Mouse (Mus musculus) heart, embryonic 15.5 days (tissue): ENCODE measurements around the gene Tsen2. TPM values are rescaled to one million over a fixed set of nuclear protein-coding genes. Genes with fewer than 3 reads are reported as not detected.

ENCODE experiments used
- ATAC-seq: fragments of 200-750 bp; cut with Nextera tagmentation; replicated peaks from 2 replicates; pipeline ENCODE4 v1.8.0; 2017; ENCODE audit warnings: low read depth, moderate TSS enrichment; ENCODE audit not compliant: insufficient number of reproducible peaks, insufficient read depth, low FRiP score
- H3K27ac ChIP-seq: fragments of 300-500 bp; sonication (generic); 2 replicates; pipeline ENCODE4 v1.5.1; 2015; ENCODE audit warnings: mild to moderate bottlenecking, inconsistent platforms
- H3K27me3 ChIP-seq: fragments of 300-500 bp; sonication (generic); 2 replicates; pipeline ENCODE4 v1.6.1; 2015; ENCODE audit warnings: inconsistent platforms
- H3K36me3 ChIP-seq: fragments of 300-500 bp; sonication (generic); 2 replicates; pipeline ENCODE4 v1.6.1; 2015; ENCODE audit warnings: mild to moderate bottlenecking, inconsistent platforms
- H3K4me1 ChIP-seq: fragments of 300-500 bp; sonication (generic); replicated peaks from 2 replicates; pipeline ENCODE4 v1.6.1; 2015; ENCODE audit warnings: inconsistent platforms
- H3K4me2 ChIP-seq: fragments of 300-500 bp; sonication (generic); 2 replicates; pipeline ENCODE4 v1.6.1; 2015; ENCODE audit warnings: inconsistent platforms, mild to moderate bottlenecking, moderate library complexity
- H3K4me3 ChIP-seq: fragments of 300-500 bp; sonication (generic); 2 replicates; pipeline ENCODE4 v1.5.1; 2015; ENCODE audit warnings: mild to moderate bottlenecking, inconsistent platforms
- H3K9ac ChIP-seq: fragments of 300-500 bp; sonication (generic); 2 replicates; pipeline ENCODE4 v1.6.1; 2015; ENCODE audit warnings: mild to moderate bottlenecking, inconsistent platforms
- H3K9me3 ChIP-seq: fragments of 300-500 bp; sonication (generic); replicated peaks from 2 replicates; pipeline ENCODE4 v1.6.1; 2016; ENCODE audit warnings: inconsistent platforms
- WGBS: fragments of 180-500 bp; shearing (Covaris S2); methylation state at CpG from one replicate; pipeline ENCODE4 v1.1.7; 2015; ENCODE audit warnings: mixed read lengths; 5-methylcytosine and 5-hydroxymethylcytosine counted together
- polyA plus RNA-seq: library from polyadenylated mRNA; unstranded; fragments of >200 nt; fragmentation: Nextera tagmentation; extraction: Ambion mirVana; gene quantifications from 2 replicates; pipeline ENCODE4 v1.2.1, GENCODE M21; 2015

Tsen2 gene
- polyA plus RNA-seq, 1 experiment from 2014 or later, result 16.8 TPM

- peaks cover 7% of the 10 kb centered on the region for H3K4me1 ChIP-seq
- H3K9me3 ChIP-seq, result no peaks in the 10 kb centered on the region
- H3K4me2 ChIP-seq, result no peak overlapping the region
- H3K36me3 ChIP-seq, result peaks cover 16% of the 10 kb centered on the region; the same call in 1 of the 2 replicates
- no peak overlapping the region for H3K9ac ChIP-seq
- no peak overlapping the region for H3K4me3 ChIP-seq
- no peak overlapping the region for H3K27ac ChIP-seq
- no peaks in the 10 kb centered on the region for H3K27me3 ChIP-seq
- WGBS, result 81% methylated on average over 10 of the region's 10 CpGs
- ATAC-seq, result no peak
Measured at GRCm38 (mm10) chr6:115582328-115583115, 38.1 kb downstream of the Tsen2 start.

- Histone ChIP-seq H3K9ac (no peak overlapping the region), H3K4me3 (no peak overlapping the region), H3K9me3 (no peaks in the 10 kb centered on the region), H3K27ac (no peak overlapping the region), H3K4me1 (peaks cover 7% of the 10 kb centered on the region), H3K36me3 (peaks cover 10% of the 10 kb centered on the region; the same call in 1 of the 2 replicates), H3K4me2 (no peak overlapping the region), H3K27me3 (no peaks in the 10 kb centered on the region)
- ATAC-seq, result no peak
- 70% methylated on average over 6 of the region's 6 CpGs for WGBS
Measured at GRCm38 (mm10) chr6:115583430-115584125, 39.1 kb downstream of the Tsen2 start.

GRCm38 (mm10) chr6:115584176-115584575 lies 39.7 kb downstream of the Tsen2 start:
- no peak for ATAC-seq
- H3K9ac ChIP-seq, result no peak overlapping the region
- H3K27ac ChIP-seq, result no peak overlapping the region
- H3K36me3 ChIP-seq, result peaks cover 5% of the 10 kb centered on the region; the same call in 1 of the 2 replicates
- peaks cover 7% of the 10 kb centered on the region for H3K4me1 ChIP-seq
- H3K9me3 ChIP-seq, result no peaks in the 10 kb centered on the region
- H3K4me3 ChIP-seq, result no peak overlapping the region
- H3K4me2 ChIP-seq, result no peak overlapping the region
- H3K27me3 ChIP-seq, result no peaks in the 10 kb centered on the region
- 77% methylated on average over 3 of the region's 3 CpGs for whole genome bisulfite sequencing

- no peaks in the 10 kb centered on the region for H3K36me3 ChIP-seq
- H3K9me3 ChIP-seq, result no peaks in the 10 kb centered on the region
- peak overlapping the region; percentile 55 for H3K4me2 ChIP-seq
- 41% methylated on average over 10 of the region's 10 CpGs for WGBS
- no peak overlapping the region for H3K4me3 ChIP-seq
- no peak overlapping the region for H3K9ac ChIP-seq
- ATAC-seq, result no peak
- H3K4me1 ChIP-seq, result peaks cover 7% of the 10 kb centered on the region
- H3K27ac ChIP-seq, result peak overlapping the region; percentile 68
- no peaks in the 10 kb centered on the region for H3K27me3 ChIP-seq
Measured at GRCm38 (mm10) chr6:115586321-115586720, 41.9 kb downstream of the Tsen2 start.

- no peak for ATAC-seq
- H3K27ac ChIP-seq, result no peak overlapping the region
- no peak overlapping the region for H3K4me2 ChIP-seq
- no peaks in the 10 kb centered on the region for H3K27me3 ChIP-seq
- H3K9ac ChIP-seq, result no peak overlapping the region
- H3K4me1 ChIP-seq, result no peaks in the 10 kb centered on the region; the same call in 1 of the 2 replicates
- WGBS, result 83% methylated on average over 19 of the region's 19 CpGs
- H3K9me3 ChIP-seq, result no peaks in the 10 kb centered on the region
- H3K4me3 ChIP-seq, result no peak overlapping the region
- H3K36me3 ChIP-seq, result no peaks in the 10 kb centered on the region
Measured at GRCm38 (mm10) chr6:115591692-115592359, 47.4 kb downstream of the Tsen2 start.

- no peaks in the 10 kb centered on the region for H3K36me3 ChIP-seq
- H3K4me1 ChIP-seq, result no peaks in the 10 kb centered on the region
- H3K4me3 ChIP-seq, result no peak within 1 kb of the TSS
- ATAC-seq, result no peak
- WGBS, result 44% methylated on average over 5 of the region's 5 CpGs
- H3K27me3 ChIP-seq, result no peaks in the 10 kb centered on the region
- H3K4me2 ChIP-seq, result no peak within 1 kb of the TSS
- H3K9ac ChIP-seq, result no peak within 1 kb of the TSS
- H3K27ac ChIP-seq, result no peak within 1 kb of the TSS
- H3K9me3 ChIP-seq, result no peaks in the 10 kb centered on the region
Measured at GRCm38 (mm10) chr6:115592458-115592857, 48.0 kb downstream of the Tsen2 start, which contains the start of gene Mkrn2os. Gene Mkrn2os (minus strand): TSS chr6:115592576.

GRCm38 (mm10) chr6:115593252-115593651 lies 48.8 kb downstream of the Tsen2 start:
- H3K4me3 ChIP-seq, result no peak overlapping the region
- H3K9me3 ChIP-seq, result no peaks in the 10 kb centered on the region
- no peak overlapping the region for H3K9ac ChIP-seq
- H3K4me2 ChIP-seq, result no peak overlapping the region
- no peak for ATAC-seq
- no peaks in the 10 kb centered on the region for H3K4me1 ChIP-seq
- H3K27ac ChIP-seq, result no peak overlapping the region
- 75% methylated on average over 4 of the region's 4 CpGs for WGBS
- H3K27me3 ChIP-seq, result no peaks in the 10 kb centered on the region
- H3K36me3 ChIP-seq, result no peaks in the 10 kb centered on the region

- no peak for ATAC-seq
- 61% methylated on average over 3 of the region's 3 CpGs for WGBS
- Histone ChIP-seq H3K27me3 (no peaks in the 10 kb centered on the region), H3K27ac (no peak overlapping the region), H3K4me2 (no peak overlapping the region), H3K4me3 (no peak overlapping the region), H3K36me3 (no peaks in the 10 kb centered on the region), H3K4me1 (no peaks in the 10 kb centered on the region), H3K9me3 (no peaks in the 10 kb centered on the region), H3K9ac (no peak overlapping the region)
Measured at GRCm38 (mm10) chr6:115594463-115594862, 50.0 kb downstream of the Tsen2 start.

- Histone ChIP-seq H3K9me3 (no peaks in the 10 kb centered on the region), H3K9ac (no peak overlapping the region), H3K27ac (no peak overlapping the region), H3K4me3 (no peak overlapping the region), H3K36me3 (no peaks in the 10 kb centered on the region), H3K27me3 (no peaks in the 10 kb centered on the region), H3K4me2 (no peak overlapping the region), H3K4me1 (no peaks in the 10 kb centered on the region)
- WGBS, result 56% methylated on average over 3 of the region's 3 CpGs
- ATAC-seq, result no peak
Measured at GRCm38 (mm10) chr6:115595667-115596066, 51.2 kb downstream of the Tsen2 start.

GRCm38 (mm10) chr6:115601322-115601714 lies 56.9 kb downstream of the Tsen2 start:
- no peaks in the 10 kb centered on the region for H3K36me3 ChIP-seq
- H3K4me2 ChIP-seq, result peak overlapping the region; percentile 75
- H3K27me3 ChIP-seq, result no peaks in the 10 kb centered on the region
- peaks cover 11% of the 10 kb centered on the region; the same call in 1 of the 2 replicates for H3K4me1 ChIP-seq
- ATAC-seq, result no peak
- H3K27ac ChIP-seq, result 0 out of 2 replicates have a peak overlapping the region, but pooled peaks have one; percentile 20
- peak overlapping the region; percentile 97 for H3K4me3 ChIP-seq
- H3K9me3 ChIP-seq, result no peaks in the 10 kb centered on the region
- H3K9ac ChIP-seq, result no peak overlapping the region
- WGBS, result 63% methylated on average over 4 of the region's 4 CpGs
